Mouse (Mus musculus) lung, embryonic 16.5 days (tissue): Measurements from ENCODE around the gene Gnb2. TPM values are rescaled to one million over a fixed set of nuclear protein-coding genes. Genes with fewer than 3 reads are reported as not detected.

Source experiments
- ATAC-seq: fragments of 200-750 bp; cut with Nextera tagmentation; 2 replicates; pipeline ENCODE4 v1.8.0; 2017; ENCODE audit warnings: low read depth, mild to moderate bottlenecking, moderate library complexity
- H3K27ac ChIP-seq: fragments of 300-500 bp; sonication (generic); 2 replicates; pipeline ENCODE4 v1.5.1; 2014; ENCODE audit warnings: mild to moderate bottlenecking, control low read depth, low read length
- H3K27me3 ChIP-seq: fragments of 300-500 bp; sonication (generic); 2 replicates; pipeline ENCODE4 v1.6.1; 2014; ENCODE audit warnings: low read depth, low read length, mixed read lengths; ENCODE audit not compliant: control insufficient read depth, insufficient read depth
- H3K36me3 ChIP-seq: fragments of 300-500 bp; sonication (generic); 2 replicates; pipeline ENCODE4 v1.6.1; 2014; ENCODE audit warnings: low read length; ENCODE audit not compliant: control insufficient read depth, insufficient read depth
- H3K4me1 ChIP-seq: fragments of 300-500 bp; sonication (generic); replicated peaks from 2 replicates; pipeline ENCODE4 v1.6.1; 2014; ENCODE audit warnings: low read length, mixed read lengths; ENCODE audit not compliant: control insufficient read depth, insufficient read depth
- H3K4me2 ChIP-seq: fragments of 300-500 bp; sonication (generic); 2 replicates; pipeline ENCODE4 v1.6.1; 2014; ENCODE audit warnings: low read depth, low read length, control low read depth
- H3K4me3 ChIP-seq: fragments of 300-500 bp; sonication (generic); 2 replicates; pipeline ENCODE4 v1.5.1; 2014; ENCODE audit warnings: mild to moderate bottlenecking, low read length, control low read depth
- H3K9ac ChIP-seq: fragments of 300-500 bp; sonication (generic); 2 replicates; pipeline ENCODE4 v1.6.1; 2014; ENCODE audit warnings: low read length, control low read depth
- H3K9me3 ChIP-seq: fragments of 300-500 bp; sonication (generic); 2 replicates; pipeline ENCODE4 v1.6.1; 2016; ENCODE audit warnings: low read length; ENCODE audit not compliant: control insufficient read depth
- WGBS: fragments of 180-500 bp; shearing (Covaris S2); extraction: QIAGEN DNeasy Blood & Tissue Kit; methylation state at CpG from one replicate; pipeline ENCODE4 v1.1.7; 2014; 5-methylcytosine and 5-hydroxymethylcytosine counted together
- polyA plus RNA-seq: library from polyadenylated mRNA; unstranded; fragments of >200 nt; fragmentation: Nextera tagmentation; extraction: Ambion mirVana; gene quantifications from 2 replicates; pipeline ENCODE4 v1.2.1, GENCODE M21; 2015

The Gnb2 gene
- polyA plus RNA-seq, 1 experiment from 2014 or later = 379 TPM

DNA sequence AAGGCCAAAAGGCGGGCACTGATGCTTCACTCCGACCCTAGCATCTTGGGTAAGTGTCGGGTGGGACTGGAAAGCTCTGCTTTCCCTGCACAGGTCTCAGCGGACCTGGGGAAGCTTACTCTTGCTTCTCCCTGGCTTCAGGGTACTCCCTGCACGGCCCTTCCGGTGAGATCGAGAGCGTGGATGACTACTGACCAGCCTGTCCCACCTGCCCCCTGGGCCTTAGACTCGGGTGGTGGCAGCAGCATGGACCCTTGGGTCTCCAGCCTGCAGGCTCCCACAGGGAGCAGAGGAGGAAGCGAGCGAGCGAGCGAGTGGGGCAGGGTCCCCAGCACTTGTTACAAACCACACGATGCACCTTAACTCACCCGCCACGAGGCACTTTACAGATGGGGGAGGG, 7.8 kb downstream of the Gnb2 start:
- no peak for ATAC-seq
- H3K27ac ChIP-seq = no peak overlapping the region
- no peak overlapping the region for H3K4me3 ChIP-seq
- H3K9ac ChIP-seq = no peak overlapping the region
- H3K9me3 ChIP-seq = no peaks in the 10 kb centered on the region
- peaks cover 13% of the 10 kb centered on the region for H3K4me1 ChIP-seq
- no peaks in the 10 kb centered on the region for H3K27me3 ChIP-seq
- H3K36me3 ChIP-seq = peaks cover 85% of the 10 kb centered on the region
- no peak overlapping the region for H3K4me2 ChIP-seq
- WGBS = 71% methylated on average over 16 of the region's 16 CpGs

DNA sequence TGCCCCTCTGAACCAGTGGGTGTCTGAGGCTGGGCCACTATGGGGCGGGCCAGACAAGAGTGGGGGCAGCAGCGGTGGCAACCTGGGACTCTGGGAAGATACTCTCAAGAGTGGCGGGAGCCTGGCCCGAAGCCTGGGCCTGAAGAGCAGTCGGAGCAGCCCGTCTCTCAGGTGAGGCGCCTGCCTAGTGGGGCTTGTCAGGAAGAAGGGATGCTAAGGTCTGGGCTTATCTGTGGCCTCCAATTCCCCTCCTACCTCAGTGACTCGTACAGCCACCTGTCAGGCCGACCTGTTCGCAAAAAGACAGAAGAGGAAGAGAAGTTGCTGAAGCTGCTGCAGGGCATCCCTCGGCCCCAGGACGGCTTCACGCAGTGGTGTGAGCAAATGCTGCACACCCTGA, 8.6 kb downstream of the Gnb2 start:
- H3K4me2 ChIP-seq = no peak overlapping the region
- no peak for ATAC-seq
- 78% methylated on average over 13 of the region's 13 CpGs for WGBS
- H3K4me3 ChIP-seq = no peak overlapping the region
- peaks cover 4% of the 10 kb centered on the region for H3K4me1 ChIP-seq
- no peaks in the 10 kb centered on the region for H3K9me3 ChIP-seq
- H3K9ac ChIP-seq = no peak overlapping the region
- H3K27ac ChIP-seq = no peak overlapping the region
- H3K27me3 ChIP-seq = no peaks in the 10 kb centered on the region
- peaks cover 90% of the 10 kb centered on the region for H3K36me3 ChIP-seq

DNA sequence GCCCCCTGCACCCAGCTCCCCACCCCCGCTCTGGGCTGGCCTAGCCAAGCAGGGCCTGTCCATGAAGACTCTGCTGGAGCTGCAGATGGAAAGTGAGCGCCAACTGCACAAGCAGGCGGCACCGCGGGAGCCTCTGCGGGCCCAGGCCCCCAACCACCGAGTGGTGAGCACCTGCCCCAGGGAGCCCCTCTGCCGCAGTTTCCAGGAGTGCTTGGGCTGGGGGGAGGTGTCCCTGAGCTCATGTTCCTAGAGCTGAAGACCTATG, 9.1 kb downstream of the Gnb2 start:
- no peak overlapping the region for H3K9ac ChIP-seq
- no peak overlapping the region for H3K4me3 ChIP-seq
- H3K27ac ChIP-seq = no peak overlapping the region
- H3K4me1 ChIP-seq = peaks cover 4% of the 10 kb centered on the region; the same call in 1 of the 2 replicates
- H3K4me2 ChIP-seq = no peak overlapping the region
- WGBS = 82% methylated on average over 8 of the region's 8 CpGs
- H3K36me3 ChIP-seq = peaks cover 89% of the 10 kb centered on the region
- no peak for ATAC-seq
- no peaks in the 10 kb centered on the region for H3K27me3 ChIP-seq
- H3K9me3 ChIP-seq = no peaks in the 10 kb centered on the region

DNA sequence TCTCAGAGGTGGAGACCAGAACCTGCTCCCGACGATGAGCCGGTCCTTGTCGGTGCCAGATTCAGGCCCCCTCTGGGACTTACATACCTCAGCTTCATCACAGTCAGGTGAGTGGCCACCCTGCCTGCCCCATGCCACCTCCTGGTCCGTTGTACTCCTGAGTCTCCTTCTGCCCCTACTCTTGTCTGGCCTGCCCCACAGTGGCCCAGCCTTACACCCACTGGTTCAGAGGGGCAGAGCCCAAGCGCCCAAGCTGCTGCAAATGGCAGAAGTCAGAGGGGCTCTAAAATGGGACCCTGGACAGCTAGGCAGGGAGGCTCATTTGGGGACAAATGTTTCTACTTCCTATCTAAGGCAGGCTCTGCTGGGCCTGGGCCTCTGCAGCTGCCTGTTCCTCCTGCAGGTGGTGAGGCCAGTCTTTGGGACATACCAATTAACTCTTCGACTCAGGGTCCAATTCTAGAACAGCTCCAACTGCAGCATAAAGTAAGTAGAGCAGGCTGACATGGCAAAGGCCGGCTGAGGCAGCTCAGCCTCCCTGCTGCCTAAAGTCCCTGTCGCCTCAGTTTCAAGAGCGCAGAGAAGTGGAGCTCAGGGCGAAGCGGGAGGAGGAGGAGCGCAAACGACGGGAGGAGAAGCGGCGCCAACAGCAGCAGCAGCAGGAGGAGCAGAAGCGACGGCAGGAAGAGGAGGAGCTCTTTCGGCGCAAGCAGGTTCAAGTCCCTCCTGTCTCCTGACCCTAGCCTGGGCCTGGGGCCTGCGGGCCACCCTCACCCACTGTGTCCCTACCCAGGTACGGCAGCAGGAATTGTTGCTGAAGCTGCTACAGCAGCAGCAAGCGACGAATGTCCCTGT, 9.7 kb downstream of the Gnb2 start:
- ATAC-seq = no peak
- peaks cover 4% of the 10 kb centered on the region; the same call in 1 of the 2 replicates for H3K4me1 ChIP-seq

DNA sequence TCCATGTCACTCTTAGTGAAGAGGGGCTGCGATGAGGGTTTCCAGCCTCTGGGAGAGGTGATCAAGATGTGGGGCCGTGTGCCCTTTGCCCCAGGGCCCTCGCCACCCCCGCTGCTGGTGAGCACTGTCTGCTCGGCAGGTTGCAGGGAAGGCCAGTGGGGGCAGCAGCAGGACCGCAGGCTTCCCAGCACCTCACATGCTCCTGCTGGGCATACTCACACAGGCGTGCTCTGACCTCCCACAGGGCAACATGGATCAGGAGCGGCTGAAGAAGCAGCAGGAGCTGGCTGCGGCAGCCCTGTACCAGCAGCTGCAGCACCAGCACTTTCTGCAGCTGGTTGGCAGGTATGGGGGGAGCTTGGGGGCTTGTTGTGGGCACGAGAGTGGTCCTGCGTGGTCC, 10.6 kb downstream of the Gnb2 start:
- Histone ChIP-seq H3K9ac (no peak overlapping the region), H3K27me3 (no peaks in the 10 kb centered on the region), H3K4me1 (peaks cover 4% of the 10 kb centered on the region; the same call in 1 of the 2 replicates), H3K9me3 (no peaks in the 10 kb centered on the region), H3K4me3 (no peak overlapping the region), H3K4me2 (no peak overlapping the region), H3K27ac (no peak overlapping the region), H3K36me3 (peaks cover 81% of the 10 kb centered on the region)
- 69% methylated on average over 11 of the region's 11 CpGs for WGBS
- ATAC-seq = no peak

More for the DNA sequence above, 9.7 kb downstream of the Gnb2 start:
- peaks cover 89% of the 10 kb centered on the region for H3K36me3 ChIP-seq
- H3K9ac ChIP-seq = no peak overlapping the region
- H3K27ac ChIP-seq = no peak overlapping the region
- H3K4me2 ChIP-seq = no peak overlapping the region
- no peaks in the 10 kb centered on the region for H3K27me3 ChIP-seq
- 78% methylated on average over 25 of the region's 25 CpGs for WGBS
- H3K9me3 ChIP-seq = no peaks in the 10 kb centered on the region
- no peak overlapping the region for H3K4me3 ChIP-seq

DNA sequence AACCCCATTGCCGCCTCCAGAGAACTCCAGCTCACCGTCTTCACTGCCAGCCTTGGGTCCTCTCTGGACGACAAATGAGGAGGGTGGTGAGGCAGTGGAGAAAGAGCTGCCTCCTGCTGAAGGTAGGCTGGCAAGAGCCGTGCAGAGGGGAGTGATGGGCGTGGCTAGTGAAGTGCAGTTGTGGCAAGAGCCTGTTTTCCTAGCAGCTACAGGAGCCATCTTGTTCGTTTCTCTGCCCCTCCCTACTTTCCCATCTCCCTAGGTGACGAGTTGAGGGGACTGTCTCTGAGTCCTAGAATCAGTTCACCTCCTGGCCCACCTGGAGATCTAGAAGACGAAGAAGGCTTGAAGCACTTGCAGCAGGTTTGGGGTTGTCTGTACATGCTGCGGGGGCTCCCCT, 11.4 kb downstream of the Gnb2 start:
- H3K9ac ChIP-seq = no peak overlapping the region
- no peaks in the 10 kb centered on the region for H3K9me3 ChIP-seq
- H3K27me3 ChIP-seq = no peaks in the 10 kb centered on the region
- no peak for ATAC-seq
- peaks cover 76% of the 10 kb centered on the region for H3K36me3 ChIP-seq
- H3K4me3 ChIP-seq = no peak overlapping the region
- H3K27ac ChIP-seq = no peak overlapping the region
- H3K4me2 ChIP-seq = no peak overlapping the region
- 64% methylated on average over 9 of the region's 9 CpGs for WGBS
- H3K4me1 ChIP-seq = peaks cover 4% of the 10 kb centered on the region; the same call in 1 of the 2 replicates

DNA sequence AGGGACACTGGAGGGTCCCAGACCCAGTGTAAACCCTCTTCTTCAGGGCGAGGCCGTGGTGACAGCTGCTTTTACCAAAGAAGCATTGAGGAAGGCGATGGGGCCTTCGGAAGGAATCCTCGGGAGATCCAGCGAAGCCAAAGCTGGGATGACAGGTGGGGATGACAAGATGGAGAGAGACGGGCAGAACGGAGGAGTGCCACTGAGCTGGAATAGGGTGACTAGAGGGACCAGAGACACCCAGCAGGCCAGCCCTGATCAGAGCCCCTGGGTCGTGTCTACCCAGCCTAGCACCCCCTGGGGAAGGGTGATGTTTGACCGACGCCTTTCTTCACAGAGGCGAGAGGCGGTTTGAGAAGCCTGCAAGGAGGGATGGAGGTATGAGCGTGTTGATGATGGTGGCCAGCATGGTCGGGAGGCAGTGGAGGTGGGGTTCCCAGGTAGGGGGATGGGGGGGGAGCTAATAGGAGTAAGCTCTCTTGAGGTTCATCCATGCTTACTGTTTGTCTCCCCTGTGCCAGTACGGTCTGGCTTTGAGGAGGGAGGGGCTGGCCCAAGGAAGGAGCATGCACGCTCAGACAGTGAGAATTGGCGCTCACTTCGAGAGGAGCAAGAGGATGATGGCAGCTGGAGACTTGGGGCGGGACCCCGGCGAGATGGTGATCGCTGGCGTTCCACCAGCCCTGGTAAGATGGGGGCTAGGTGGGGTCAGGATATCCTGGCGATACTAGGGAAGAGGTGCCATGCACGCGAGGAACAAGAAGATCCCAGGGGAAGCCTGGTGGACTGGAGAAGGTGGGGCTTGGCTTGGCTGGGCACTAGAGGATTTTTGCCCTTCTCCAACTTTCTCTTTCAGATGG, 13.4 kb downstream of the Gnb2 start:
- H3K4me3 ChIP-seq = no peak overlapping the region
- WGBS = 86% methylated on average over 27 of the region's 27 CpGs
- no peaks in the 10 kb centered on the region for H3K9me3 ChIP-seq
- no peaks in the 10 kb centered on the region for H3K4me1 ChIP-seq
- no peak overlapping the region for H3K27ac ChIP-seq
- no peaks in the 10 kb centered on the region for H3K27me3 ChIP-seq
- no peak for ATAC-seq
- no peak overlapping the region for H3K4me2 ChIP-seq
- peaks cover 63% of the 10 kb centered on the region for H3K36me3 ChIP-seq
- no peak overlapping the region for H3K9ac ChIP-seq

DNA sequence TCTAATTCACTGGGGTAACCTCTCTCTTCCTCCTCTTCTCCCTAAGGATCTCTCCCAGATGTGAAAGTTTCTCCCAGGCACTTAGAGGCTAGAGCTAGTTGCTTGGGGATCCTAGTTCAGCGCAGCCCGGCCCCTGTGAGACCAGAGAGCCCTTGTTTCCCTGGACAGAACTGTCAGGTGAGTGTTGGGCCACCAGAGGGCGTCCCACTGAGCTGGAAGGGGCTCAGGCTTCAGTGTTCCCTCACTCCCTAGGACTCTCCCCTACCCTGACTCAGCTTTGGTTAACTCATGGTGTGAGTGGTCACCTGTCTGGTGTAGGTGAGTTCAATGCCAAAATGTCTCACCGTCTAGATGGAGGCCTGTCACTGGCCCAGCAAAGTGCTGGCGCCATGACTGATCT, 14.9 kb downstream of the Gnb2 start, which contains the start of gene Gigyf1:
Gene Gigyf1 (plus strand): TSS at position 113 of the 400 bp plus-strand sequence.
- H3K4me2 ChIP-seq = no peak within 1 kb of the TSS
- H3K27ac ChIP-seq = no peak within 1 kb of the TSS
- no peak within 1 kb of the TSS for H3K9ac ChIP-seq
- 73% methylated on average over 5 of the region's 5 CpGs for WGBS
- no peaks in the 10 kb centered on the region; the same call in 1 of the 2 replicates for H3K4me1 ChIP-seq
- H3K9me3 ChIP-seq = no peaks in the 10 kb centered on the region
- no peak within 1 kb of the TSS for H3K4me3 ChIP-seq
- no peaks in the 10 kb centered on the region for H3K27me3 ChIP-seq
- ATAC-seq = no peak
- H3K36me3 ChIP-seq = peaks cover 48% of the 10 kb centered on the region

DNA sequence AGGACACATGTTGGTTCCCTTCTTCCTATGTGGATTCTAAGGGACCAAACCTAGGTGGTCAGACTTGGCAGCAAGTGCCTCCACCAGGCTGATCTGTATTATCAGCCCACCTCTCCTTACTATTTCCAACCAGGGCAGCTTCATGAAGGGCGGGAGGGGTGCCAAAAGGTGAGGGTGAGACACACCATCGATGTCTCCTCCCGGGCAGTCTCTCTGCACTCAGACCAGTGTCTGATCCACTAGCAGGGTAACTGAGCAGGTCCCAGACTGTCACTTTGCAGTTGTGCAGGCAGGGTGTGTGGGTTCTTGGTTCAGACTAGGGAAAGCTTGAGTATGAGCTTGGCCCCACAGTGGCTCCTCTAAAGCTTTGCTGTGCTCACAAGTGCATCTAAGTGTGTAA, 18.5 kb downstream of the Gnb2 start:
- H3K27ac ChIP-seq = no peak overlapping the region
- no peak overlapping the region for H3K4me3 ChIP-seq
- H3K27me3 ChIP-seq = no peaks in the 10 kb centered on the region
- no peaks in the 10 kb centered on the region for H3K9me3 ChIP-seq
- ATAC-seq = no peak
- no peak overlapping the region for H3K9ac ChIP-seq
- H3K4me1 ChIP-seq = peaks cover 20% of the 10 kb centered on the region
- peaks cover 12% of the 10 kb centered on the region; the same call in 1 of the 2 replicates for H3K36me3 ChIP-seq
- WGBS = 82% methylated on average over 3 of the region's 3 CpGs
- no peak overlapping the region for H3K4me2 ChIP-seq
